Mouse (Mus musculus) thymus, adult 2 months (tissue): ENCODE measurements at regions not wholly inside any gene's neighbourhood (a gene's known extent, or its start where the extent isn't known, plus 50 kb on each side); places are given as distances from the start of the nearest gene placed in this dataset.

Experiments
- DNase-seq: peaks from one replicate; pipeline ENCODE4 v3.0.0; 2021
- H3K27ac ChIP-seq: fragments of 200-500 bp; 2 replicates; pipeline ENCODE4 v1.5.1; 2012; ENCODE audit warnings: low read length, control low read depth; ENCODE audit not compliant: control insufficient read depth, insufficient read depth
- H3K27me3 ChIP-seq: fragments of 200-500 bp; 2 replicates; pipeline ENCODE4 v1.6.1; 2012; ENCODE audit warnings: mild to moderate bottlenecking, low read length, moderate library complexity, mixed read lengths; ENCODE audit not compliant: control insufficient read depth, insufficient read depth
- H3K36me3 ChIP-seq: fragments of 200-500 bp; 2 replicates; pipeline ENCODE4 v1.6.1; 2012; ENCODE audit warnings: mild to moderate bottlenecking, low read length, moderate library complexity; ENCODE audit not compliant: control insufficient read depth, insufficient read depth
- H3K4me1 ChIP-seq: fragments of 200-500 bp; replicated peaks from 2 replicates; pipeline ENCODE4 v1.6.1; 2012; ENCODE audit warnings: low read length; ENCODE audit not compliant: control insufficient read depth, insufficient read depth
- H3K4me3 ChIP-seq: fragments of 200-500 bp; 2 replicates; pipeline ENCODE4 v1.5.1; 2012; ENCODE audit warnings: mild to moderate bottlenecking, low read length, control low read depth, moderate library complexity; ENCODE audit not compliant: control insufficient read depth, insufficient read depth
- CTCF ChIP-seq: fragments of 200-500 bp; IDR thresholded peaks from 2 replicates; pipeline ENCODE4 v1.5.1; 2012; ENCODE audit warnings: mild to moderate bottlenecking, control low read depth, low read length, moderate library complexity, borderline replicate concordance; ENCODE audit not compliant: control insufficient read depth, poor library complexity, insufficient read depth; ENCODE audit errors: extremely low read depth
- POLR2A ChIP-seq: fragments of 200-500 bp; IDR thresholded peaks from 2 replicates; pipeline ENCODE4 v1.6.1; 2012; ENCODE audit warnings: mild to moderate bottlenecking, low read length, control low read depth, moderate library complexity; ENCODE audit not compliant: control insufficient read depth, poor library complexity, insufficient read depth; ENCODE audit errors: extremely low read depth
- WGBS: fragments of 180-500 bp; shearing (Covaris S2); methylation state at CpG from one replicate; pipeline ENCODE4 v1.1.7; 2018; 5-methylcytosine and 5-hydroxymethylcytosine counted together

- Histone ChIP-seq H3K4me3 (no peak overlapping the region), H3K36me3 (no peaks in the 10 kb centered on the region), H3K27me3 (no peaks in the 10 kb centered on the region), H3K27ac (no peak overlapping the region), H3K4me1 (no peaks in the 10 kb centered on the region)
- DNase-seq: no peak
- 99% methylated on average over 4 of the region's 4 CpGs for WGBS
- TF ChIP-seq POLR2A (no peak), CTCF (no peak)
These were observed 586.2 kb downstream of the Bcl11a start for GRCm38 (mm10) chr11:24664082-24664481.

- 93% methylated on average over 2 of the region's 2 CpGs for WGBS
- no peak overlapping the region for H3K27ac ChIP-seq
These were observed 587.5 kb downstream of the Bcl11a start for GRCm38 (mm10) chr11:24665310-24665709.

GRCm38 (mm10) chr11:24671662-24672061 lies 593.8 kb downstream of the Bcl11a start:
- 91% methylated on average over 4 of the region's 4 CpGs for WGBS
- no peak for DNase-seq
- Histone ChIP-seq H3K4me1 (no peaks in the 10 kb centered on the region), H3K4me3 (no peak overlapping the region), H3K27me3 (no peaks in the 10 kb centered on the region), H3K27ac (no peak overlapping the region), H3K36me3 (no peaks in the 10 kb centered on the region)
- no peak for TF ChIP-seq CTCF

More at GRCm38 (mm10) chr11:24665310-24665709, 587.5 kb downstream of the Bcl11a start:
- no peak for DNase-seq
- Histone ChIP-seq H3K36me3 (no peaks in the 10 kb centered on the region), H3K4me1 (no peaks in the 10 kb centered on the region), H3K27me3 (no peaks in the 10 kb centered on the region), H3K4me3 (no peak overlapping the region)
- TF ChIP-seq POLR2A (no peak), CTCF (no peak)

- Histone ChIP-seq H3K4me3 (no peak overlapping the region), H3K4me1 (no peaks in the 10 kb centered on the region), H3K27ac (no peak overlapping the region), H3K36me3 (no peaks in the 10 kb centered on the region), H3K27me3 (no peaks in the 10 kb centered on the region)
- DNase-seq: no peak
- WGBS: 93% methylated on average over 7 of the region's 7 CpGs
- TF ChIP-seq POLR2A (no peak), CTCF (no peak)
These were observed 595.7 kb downstream of the Bcl11a start for GRCm38 (mm10) chr11:24673248-24674207.

GRCm38 (mm10) chr11:24674208-24674571 lies 596.3 kb downstream of the Bcl11a start:
- Histone ChIP-seq H3K27ac (no peak overlapping the region), H3K4me1 (no peaks in the 10 kb centered on the region), H3K27me3 (no peaks in the 10 kb centered on the region), H3K4me3 (no peak overlapping the region), H3K36me3 (no peaks in the 10 kb centered on the region)
- WGBS: 76% methylated on average over 4 of the region's 4 CpGs
- TF ChIP-seq POLR2A (no peak), CTCF (no peak)
- DNase-seq: no peak

GRCm38 (mm10) chr11:24677016-24677415 lies 599.2 kb downstream of the Bcl11a start:
- H3K27me3 ChIP-seq: no peaks in the 10 kb centered on the region
- WGBS: 96% methylated on average over 4 of the region's 4 CpGs
- no peaks in the 10 kb centered on the region for H3K36me3 ChIP-seq
- no peaks in the 10 kb centered on the region for H3K4me1 ChIP-seq
- no peak for TF ChIP-seq POLR2A
- no peak for TF ChIP-seq CTCF
- DNase-seq: no peak
- H3K27ac ChIP-seq: no peak overlapping the region
- H3K4me3 ChIP-seq: no peak overlapping the region
